Mouse (Mus musculus) heart, embryonic 16.5 days (tissue): ENCODE data around the gene Shisa5. TPM values are rescaled to one million over a fixed set of nuclear protein-coding genes. Genes with fewer than 3 reads are reported as not detected.

Experiments used
- ATAC-seq: fragments of 200-750 bp; cut with Nextera tagmentation; replicated peaks from 2 replicates; pipeline ENCODE4 v1.8.0; 2017; ENCODE audit warnings: moderate number of reproducible peaks; ENCODE audit not compliant: insufficient read depth, low FRiP score; ENCODE audit errors: extremely low read depth
- H3K27ac ChIP-seq: fragments of 300-500 bp; sonication (generic); 2 replicates; pipeline ENCODE4 v1.5.1; 2014; ENCODE audit warnings: mild to moderate bottlenecking, low read length, control low read depth, moderate library complexity
- H3K27me3 ChIP-seq: fragments of 300-500 bp; sonication (generic); 2 replicates; pipeline ENCODE4 v1.6.1; 2014; ENCODE audit warnings: low read length, mixed read lengths; ENCODE audit not compliant: control insufficient read depth, insufficient read depth
- H3K36me3 ChIP-seq: fragments of 300-500 bp; sonication (generic); 2 replicates; pipeline ENCODE4 v1.6.1; 2014; ENCODE audit not compliant: control insufficient read depth, insufficient read depth
- H3K4me1 ChIP-seq: fragments of 300-500 bp; sonication (generic); 2 replicates; pipeline ENCODE4 v1.6.1; 2014; ENCODE audit warnings: low read length, mixed read lengths; ENCODE audit not compliant: control insufficient read depth, insufficient read depth
- H3K4me2 ChIP-seq: fragments of 300-500 bp; sonication (generic); 2 replicates; pipeline ENCODE4 v1.6.1; 2014; ENCODE audit warnings: low read depth, mild to moderate bottlenecking, control low read depth, low read length
- H3K4me3 ChIP-seq: fragments of 300-500 bp; sonication (generic); 2 replicates; pipeline ENCODE4 v1.5.1; 2014; ENCODE audit warnings: mild to moderate bottlenecking, control low read depth, low read length
- H3K9ac ChIP-seq: fragments of 300-500 bp; sonication (generic); 2 replicates; pipeline ENCODE4 v1.6.1; 2014; ENCODE audit warnings: low read length, control low read depth
- H3K9me3 ChIP-seq: fragments of 300-500 bp; sonication (generic); replicated peaks from 2 replicates; pipeline ENCODE4 v1.6.1; 2016; ENCODE audit warnings: low read length; ENCODE audit not compliant: control insufficient read depth
- WGBS: fragments of 180-500 bp; shearing (Covaris S2); extraction: QIAGEN DNeasy Blood & Tissue Kit; methylation state at CpG from one replicate; pipeline ENCODE4 v1.1.7; 2014; 5-methylcytosine and 5-hydroxymethylcytosine counted together
- polyA plus RNA-seq: library from polyadenylated mRNA; unstranded; fragments of >200 nt; fragmentation: Nextera tagmentation; extraction: Ambion mirVana; gene quantifications from 2 replicates; pipeline ENCODE4 v1.2.1, GENCODE M21; 2015

Gene Shisa5
- polyA plus RNA-seq, 1 experiment from 2014 or later = 84.5 TPM

GRCm38 (mm10) chr9:108999167-108999526 is 39.2 kb upstream of the Shisa5 start:
- Histone ChIP-seq H3K4me1 (no peaks in the 10 kb centered on the region), H3K36me3 (no peaks in the 10 kb centered on the region), H3K9me3 (no peaks in the 10 kb centered on the region), H3K4me2 (no peak overlapping the region), H3K4me3 (no peak overlapping the region), H3K27me3 (no peaks in the 10 kb centered on the region), H3K27ac (no peak overlapping the region), H3K9ac (no peak overlapping the region)
- 55% methylated on average over 4 of the region's 4 CpGs for WGBS
- ATAC-seq = no peak

- Histone ChIP-seq H3K4me2 (no peak overlapping the region), H3K4me1 (no peaks in the 10 kb centered on the region), H3K27me3 (no peaks in the 10 kb centered on the region), H3K9ac (no peak overlapping the region), H3K9me3 (no peaks in the 10 kb centered on the region), H3K27ac (no peak overlapping the region), H3K36me3 (no peaks in the 10 kb centered on the region), H3K4me3 (no peak overlapping the region)
- no peak; the same call in 1 of the 2 replicates for ATAC-seq
- WGBS = 10% methylated on average over 3 of the region's 3 CpGs
Measured at GRCm38 (mm10) chr9:109000726-109001125, 37.6 kb upstream of the Shisa5 start.

- ATAC-seq = no peak
- no peaks in the 10 kb centered on the region for H3K9me3 ChIP-seq
- 48% methylated on average over 2 of the region's 2 CpGs for WGBS
- H3K4me3 ChIP-seq = no peak overlapping the region
- H3K4me2 ChIP-seq = no peak overlapping the region
- no peak overlapping the region for H3K27ac ChIP-seq
- no peaks in the 10 kb centered on the region for H3K4me1 ChIP-seq
- H3K9ac ChIP-seq = no peak overlapping the region
- H3K27me3 ChIP-seq = no peaks in the 10 kb centered on the region
- H3K36me3 ChIP-seq = no peaks in the 10 kb centered on the region
Measured at GRCm38 (mm10) chr9:109003201-109003600, 35.2 kb upstream of the Shisa5 start.

- H3K36me3 ChIP-seq = no peaks in the 10 kb centered on the region
- no peak for ATAC-seq
- no peaks in the 10 kb centered on the region for H3K27me3 ChIP-seq
- H3K27ac ChIP-seq = no peak overlapping the region
- WGBS = 59% methylated on average over 21 of the region's 21 CpGs
- no peak overlapping the region for H3K4me3 ChIP-seq
- no peak overlapping the region for H3K4me2 ChIP-seq
- no peak overlapping the region for H3K9ac ChIP-seq
- no peaks in the 10 kb centered on the region for H3K9me3 ChIP-seq
- H3K4me1 ChIP-seq = no peaks in the 10 kb centered on the region
Measured at GRCm38 (mm10) chr9:109007025-109007780, 31.2 kb upstream of the Shisa5 start.

GRCm38 (mm10) chr9:109008081-109008480 is 30.3 kb upstream of the Shisa5 start:
- Histone ChIP-seq H3K4me1 (no peaks in the 10 kb centered on the region), H3K4me2 (no peak overlapping the region), H3K9ac (0 out of 2 replicates have a peak overlapping the region, but pooled peaks have one; percentile 30), H3K9me3 (no peaks in the 10 kb centered on the region), H3K36me3 (no peaks in the 10 kb centered on the region), H3K27ac (no peak overlapping the region), H3K4me3 (no peak overlapping the region), H3K27me3 (no peaks in the 10 kb centered on the region)
- ATAC-seq = no peak
- 77% methylated on average over 9 of the region's 9 CpGs for WGBS

GRCm38 (mm10) chr9:109008994-109009635 is 29.2 kb upstream of the Shisa5 start:
- Histone ChIP-seq H3K9ac (no peak overlapping the region), H3K9me3 (no peaks in the 10 kb centered on the region), H3K4me1 (no peaks in the 10 kb centered on the region), H3K4me2 (no peak overlapping the region; the same call in 1 of the 2 replicates), H3K36me3 (no peaks in the 10 kb centered on the region), H3K27ac (no peak overlapping the region), H3K27me3 (no peaks in the 10 kb centered on the region), H3K4me3 (no peak overlapping the region)
- ATAC-seq = no peak
- WGBS = 58% methylated on average over 10 of the region's 10 CpGs

GRCm38 (mm10) chr9:109009636-109010315 is 28.6 kb upstream of the Shisa5 start:
- WGBS = 24% methylated on average over 17 of the region's 17 CpGs
- Histone ChIP-seq H3K4me1 (no peaks in the 10 kb centered on the region), H3K4me2 (peak overlapping the region; percentile 33; the same call in 1 of the 2 replicates), H3K36me3 (no peaks in the 10 kb centered on the region), H3K4me3 (no peak overlapping the region), H3K27me3 (no peaks in the 10 kb centered on the region), H3K27ac (no peak overlapping the region), H3K9ac (0 out of 2 replicates have a peak overlapping the region, but pooled peaks have one; percentile 16), H3K9me3 (no peaks in the 10 kb centered on the region)
- peak; percentile 56 for ATAC-seq

- H3K9ac ChIP-seq = 0 out of 2 replicates have a peak overlapping the region, but pooled peaks have one; percentile 16
- H3K4me3 ChIP-seq = no peak overlapping the region
- ATAC-seq = no peak
- H3K27me3 ChIP-seq = no peaks in the 10 kb centered on the region
- 68% methylated on average over 14 of the region's 14 CpGs for WGBS
- no peak overlapping the region for H3K4me2 ChIP-seq
- no peak overlapping the region for H3K27ac ChIP-seq
- H3K36me3 ChIP-seq = no peaks in the 10 kb centered on the region
- H3K9me3 ChIP-seq = no peaks in the 10 kb centered on the region
- H3K4me1 ChIP-seq = no peaks in the 10 kb centered on the region
Measured at GRCm38 (mm10) chr9:109010316-109010690, 28.1 kb upstream of the Shisa5 start.

GRCm38 (mm10) chr9:109015397-109015796 is 23.0 kb upstream of the Shisa5 start:
- no peaks in the 10 kb centered on the region for H3K36me3 ChIP-seq
- H3K4me1 ChIP-seq = no peaks in the 10 kb centered on the region
- H3K4me2 ChIP-seq = no peak overlapping the region
- no peak overlapping the region for H3K27ac ChIP-seq
- no peaks in the 10 kb centered on the region for H3K9me3 ChIP-seq
- H3K9ac ChIP-seq = no peak overlapping the region
- ATAC-seq = no peak
- WGBS = 50% methylated on average over 8 of the region's 8 CpGs
- H3K27me3 ChIP-seq = no peaks in the 10 kb centered on the region
- H3K4me3 ChIP-seq = no peak overlapping the region
